Mouse (Mus musculus): ENCODE data around the gene Lrrc4. TPM values are rescaled to one million over a fixed set of nuclear protein-coding genes. Genes with fewer than 3 reads are reported as not detected.
A peak's percentile ranks its signal among the peaks of the same experiment; 100 is the strongest.

Gene Lrrc4
- polyA plus RNA-seq, 1 experiment from 2014 or later, result 4.6 TPM

- Histone ChIP-seq H3K4me3 (no peak overlapping the region), H3K9me3 (replicated peaks) (no peaks in the 10 kb centered on the region), H3K27me3 (no peaks in the 10 kb centered on the region), H3K27ac (no peak overlapping the region), H3K9ac (no peak overlapping the region), H3K36me3 (no peaks in the 10 kb centered on the region), H3K4me1 (peaks cover 31% of the 10 kb centered on the region), H3K4me2 (replicated peaks) (no peak overlapping the region)
- 87% methylated on average over 2 of the region's 2 CpGs for whole genome bisulfite sequencing
- no peak for ATAC-seq (ENCODE audit: low FRiP score)
These were observed 200.6 kb downstream of the Lrrc4 start for GRCm38 (mm10) chr6:28630926-28631325.

GRCm38 (mm10) chr6:28629866-28630265 lies 201.7 kb downstream of the Lrrc4 start:
- no peak for ATAC-seq (ENCODE audit: low FRiP score)
- no peaks in the 10 kb centered on the region for H3K9me3 ChIP-seq (replicated peaks)
- H3K4me1 ChIP-seq, result peaks cover 31% of the 10 kb centered on the region
- H3K36me3 ChIP-seq, result no peaks in the 10 kb centered on the region
- 40% methylated on average over 2 of the region's 2 CpGs for WGBS
- H3K27me3 ChIP-seq, result no peaks in the 10 kb centered on the region
- H3K9ac ChIP-seq, result no peak overlapping the region
- H3K4me3 ChIP-seq, result no peak overlapping the region
- no peak overlapping the region for H3K4me2 ChIP-seq (replicated peaks)
- no peak overlapping the region for H3K27ac ChIP-seq

- peak overlapping the region; percentile 49 for H3K27ac ChIP-seq
- H3K9me3 ChIP-seq (replicated peaks), result no peaks in the 10 kb centered on the region
- no peaks in the 10 kb centered on the region for H3K36me3 ChIP-seq
- no peak overlapping the region for H3K9ac ChIP-seq
- H3K27me3 ChIP-seq, result no peaks in the 10 kb centered on the region
- H3K4me2 ChIP-seq (replicated peaks), result no peak overlapping the region
- 44% methylated on average over 1 of the region's 1 CpGs for WGBS
- no peak overlapping the region for H3K4me3 ChIP-seq
- ATAC-seq (ENCODE audit: low FRiP score), result peak; percentile 89
- peaks cover 28% of the 10 kb centered on the region for H3K4me1 ChIP-seq
These were observed 203.1 kb downstream of the Lrrc4 start for GRCm38 (mm10) chr6:28628408-28628807.

GRCm38 (mm10) chr6:28622963-28623362 lies 208.6 kb downstream of the Lrrc4 start:
- ATAC-seq (ENCODE audit: low FRiP score), result no peak
- 82% methylated on average over 3 of the region's 3 CpGs for WGBS
- H3K9me3 ChIP-seq (replicated peaks), result no peaks in the 10 kb centered on the region

GRCm38 (mm10) chr6:28622522-28622921 lies 209.0 kb downstream of the Lrrc4 start:
- ATAC-seq (ENCODE audit: low FRiP score), result no peak
- H3K27ac ChIP-seq, result no peak overlapping the region
- H3K27me3 ChIP-seq, result no peaks in the 10 kb centered on the region
- H3K4me3 ChIP-seq, result no peak overlapping the region
- H3K36me3 ChIP-seq, result no peaks in the 10 kb centered on the region
- no peak overlapping the region for H3K4me2 ChIP-seq (replicated peaks)
- H3K4me1 ChIP-seq, result peaks cover 17% of the 10 kb centered on the region
- H3K9me3 ChIP-seq (replicated peaks), result no peaks in the 10 kb centered on the region
- 83% methylated on average over 6 of the region's 6 CpGs for WGBS
- H3K9ac ChIP-seq, result no peak overlapping the region

More at GRCm38 (mm10) chr6:28622963-28623362, 208.6 kb downstream of the Lrrc4 start:
- Histone ChIP-seq H3K4me3 (no peak overlapping the region), H3K9ac (no peak overlapping the region), H3K27ac (no peak overlapping the region), H3K36me3 (no peaks in the 10 kb centered on the region), H3K4me2 (replicated peaks) (no peak overlapping the region), H3K4me1 (peaks cover 19% of the 10 kb centered on the region), H3K27me3 (no peaks in the 10 kb centered on the region)

- 95% methylated on average over 5 of the region's 5 CpGs for WGBS
- no peak overlapping the region for H3K4me3 ChIP-seq
- no peak overlapping the region for H3K9ac ChIP-seq
- no peak overlapping the region for H3K27ac ChIP-seq
- no peaks in the 10 kb centered on the region for H3K27me3 ChIP-seq
- H3K4me1 ChIP-seq, result peaks cover 17% of the 10 kb centered on the region
- H3K4me2 ChIP-seq (replicated peaks), result no peak overlapping the region
- H3K36me3 ChIP-seq, result no peaks in the 10 kb centered on the region
- no peaks in the 10 kb centered on the region for H3K9me3 ChIP-seq (replicated peaks)
- ATAC-seq (ENCODE audit: low FRiP score), result no peak
These were observed 209.6 kb downstream of the Lrrc4 start for GRCm38 (mm10) chr6:28621961-28622360.

- Histone ChIP-seq H3K4me1 (peaks cover 17% of the 10 kb centered on the region), H3K27ac (no peak overlapping the region), H3K4me2 (replicated peaks) (no peak overlapping the region), H3K36me3 (no peaks in the 10 kb centered on the region), H3K27me3 (no peaks in the 10 kb centered on the region), H3K9ac (no peak overlapping the region), H3K4me3 (no peak overlapping the region), H3K9me3 (replicated peaks) (no peaks in the 10 kb centered on the region)
- WGBS, result 85% methylated on average over 4 of the region's 4 CpGs
- ATAC-seq (ENCODE audit: low FRiP score), result no peak
These were observed 210.1 kb downstream of the Lrrc4 start for GRCm38 (mm10) chr6:28621431-28621830.

GRCm38 (mm10) chr6:28618751-28619153 lies 212.8 kb downstream of the Lrrc4 start:
- Histone ChIP-seq H3K27me3 (no peaks in the 10 kb centered on the region), H3K4me3 (no peak overlapping the region), H3K4me2 (replicated peaks) (no peak overlapping the region), H3K36me3 (no peaks in the 10 kb centered on the region), H3K4me1 (peaks cover 17% of the 10 kb centered on the region), H3K9ac (no peak overlapping the region), H3K27ac (no peak overlapping the region), H3K9me3 (replicated peaks) (no peaks in the 10 kb centered on the region)
- ATAC-seq (ENCODE audit: low FRiP score), result peak; percentile 55
- 42% methylated on average over 7 of the region's 7 CpGs for WGBS

GRCm38 (mm10) chr6:28618299-28618698 lies 213.2 kb downstream of the Lrrc4 start:
- H3K4me2 ChIP-seq (replicated peaks), result no peak overlapping the region
- no peaks in the 10 kb centered on the region for H3K27me3 ChIP-seq
- peaks cover 17% of the 10 kb centered on the region for H3K4me1 ChIP-seq
- no peaks in the 10 kb centered on the region for H3K9me3 ChIP-seq (replicated peaks)
- ATAC-seq (ENCODE audit: low FRiP score), result no peak
- no peak overlapping the region for H3K27ac ChIP-seq
- H3K36me3 ChIP-seq, result no peaks in the 10 kb centered on the region
- WGBS, result 63% methylated on average over 3 of the region's 3 CpGs
- no peak overlapping the region for H3K9ac ChIP-seq
- no peak overlapping the region for H3K4me3 ChIP-seq

- Histone ChIP-seq H3K4me3 (no peak overlapping the region), H3K27ac (no peak overlapping the region), H3K36me3 (no peaks in the 10 kb centered on the region), H3K27me3 (no peaks in the 10 kb centered on the region), H3K9me3 (replicated peaks) (no peaks in the 10 kb centered on the region), H3K4me2 (replicated peaks) (no peak overlapping the region), H3K9ac (no peak overlapping the region), H3K4me1 (peaks cover 17% of the 10 kb centered on the region)
- no peak for ATAC-seq (ENCODE audit: low FRiP score)
- WGBS, result 49% methylated on average over 3 of the region's 3 CpGs
These were observed 215.6 kb downstream of the Lrrc4 start for GRCm38 (mm10) chr6:28615966-28616365.

GRCm38 (mm10) chr6:28615408-28615807 lies 216.1 kb downstream of the Lrrc4 start:
- ATAC-seq (ENCODE audit: low FRiP score), result no peak
- H3K4me2 ChIP-seq (replicated peaks), result no peak overlapping the region
- H3K4me3 ChIP-seq, result no peak overlapping the region
- H3K36me3 ChIP-seq, result no peaks in the 10 kb centered on the region
- H3K9ac ChIP-seq, result no peak overlapping the region
- H3K27me3 ChIP-seq, result no peaks in the 10 kb centered on the region
- H3K9me3 ChIP-seq (replicated peaks), result no peaks in the 10 kb centered on the region
- H3K27ac ChIP-seq, result no peak overlapping the region
- WGBS, result 86% methylated on average over 3 of the region's 3 CpGs
- peaks cover 17% of the 10 kb centered on the region for H3K4me1 ChIP-seq

- no peaks in the 10 kb centered on the region for H3K36me3 ChIP-seq
- no peak overlapping the region for H3K4me2 ChIP-seq (replicated peaks)
- no peaks in the 10 kb centered on the region for H3K27me3 ChIP-seq
- no peak for ATAC-seq (ENCODE audit: low FRiP score)
- H3K27ac ChIP-seq, result no peak overlapping the region
- H3K4me3 ChIP-seq, result no peak overlapping the region
- peaks cover 17% of the 10 kb centered on the region for H3K4me1 ChIP-seq
- H3K9ac ChIP-seq, result no peak overlapping the region
- H3K9me3 ChIP-seq (replicated peaks), result no peaks in the 10 kb centered on the region
- 92% methylated on average over 4 of the region's 4 CpGs for WGBS
These were observed 216.7 kb downstream of the Lrrc4 start for GRCm38 (mm10) chr6:28614856-28615255.

- no peak overlapping the region for H3K9ac ChIP-seq
- no peak overlapping the region for H3K4me2 ChIP-seq (replicated peaks)
- peaks cover 4% of the 10 kb centered on the region for H3K4me1 ChIP-seq
- no peak overlapping the region for H3K27ac ChIP-seq
- no peaks in the 10 kb centered on the region for H3K27me3 ChIP-seq
- H3K36me3 ChIP-seq, result no peaks in the 10 kb centered on the region
- H3K9me3 ChIP-seq (replicated peaks), result no peaks in the 10 kb centered on the region
- ATAC-seq (ENCODE audit: low FRiP score), result no peak
- no peak overlapping the region for H3K4me3 ChIP-seq
- WGBS, result 83% methylated on average over 4 of the region's 4 CpGs
These were observed 218.1 kb downstream of the Lrrc4 start for GRCm38 (mm10) chr6:28613441-28613840.

All from hindbrain, embryonic 12.5 days (tissue).